ENCODE assay signal across 9 mouse cellular contexts in genomic region chrX:106080811-106081443, GRCm38 (mm10). TPM values are rescaled to one million over a fixed set of nuclear protein-coding genes. Genes with fewer than 3 reads are reported as not detected.
A peak's percentile ranks its signal among the peaks of the same experiment; 100 is the strongest.
DNase-seq lines count a peak whose midpoint lies in the region; ATAC-seq and TF ChIP-seq lines count a peak whose summit lies in the region.
"Had no signal": no experiment of that assay in that cellular context is flagged by ENCODE, and none has a peak within 500 bp of the region (broad histone marks: within the 10 kb centered on the region; RNA-seq: fewer than 3 reads in every experiment).

No protein-coding gene starts in this region.

- no peak for ATAC-seq in liver, embryonic 11.5 days (replicated peaks; ENCODE audit: low FRiP score)
- no peak; the same call in 1 of the 2 replicates for ATAC-seq in embryonic facial prominence, embryonic 14.5 days (ENCODE audit: low read depth)
- ATAC-seq in limb, embryonic 13.5 days (ENCODE audit: low FRiP score, low read depth): peak; percentile 59
- ATAC-seq in stomach, embryonic 15.5 days (ENCODE audit: insufficient read depth, low FRiP score, low read depth): peak; percentile 35; the same call in 1 of the 2 replicates
- ATAC-seq in hindbrain, embryonic 11.5 days (ENCODE audit: low FRiP score): no peak

- no peaks in the 10 kb centered on the region for H3K27me3 ChIP-seq in liver, adult 2 months (ENCODE audit: control insufficient read depth, insufficient read depth, low read length)
- no peaks in the 10 kb centered on the region for H3K27me3 ChIP-seq in liver, embryonic 11.5 days (replicated peaks; ENCODE audit: control insufficient read depth, insufficient read depth, low read length)
- H3K27me3 ChIP-seq in embryonic facial prominence, embryonic 14.5 days (replicated peaks; ENCODE audit: control insufficient read depth, insufficient read depth, low read length): no peaks in the 10 kb centered on the region
- no peaks in the 10 kb centered on the region for H3K27me3 ChIP-seq in limb, embryonic 13.5 days
- H3K27me3 ChIP-seq in stomach, embryonic 15.5 days (replicated peaks): no peaks in the 10 kb centered on the region
- no peaks in the 10 kb centered on the region for H3K27me3 ChIP-seq in hindbrain, embryonic 11.5 days (ENCODE audit: control insufficient read depth, insufficient read depth, low read length)

- H3K79me2 ChIP-seq in liver, adult 2 months (ENCODE audit: control insufficient read depth, insufficient read depth, low read length): no peaks in the 10 kb centered on the region; the same call in 1 of the 2 replicates

- H3K9me3 ChIP-seq in liver, embryonic 11.5 days (ENCODE audit: control insufficient read depth, low read length): no peaks in the 10 kb centered on the region
- 0 out of 2 replicates have a peak, but pooled peaks cover 4% of the 10 kb centered on the region for H3K9me3 ChIP-seq in embryonic facial prominence, embryonic 14.5 days (ENCODE audit: control insufficient read depth, low read length)
- H3K9me3 ChIP-seq in limb, embryonic 13.5 days: no peaks in the 10 kb centered on the region
- no peaks in the 10 kb centered on the region for H3K9me3 ChIP-seq in stomach, embryonic 15.5 days
- H3K9me3 ChIP-seq in hindbrain, embryonic 11.5 days (ENCODE audit: control insufficient read depth, low read length): no peaks in the 10 kb centered on the region

- peaks cover 4% of the 10 kb centered on the region; the same call in 1 of the 2 replicates for H3K4me1 ChIP-seq in liver, adult 2 months (ENCODE audit: control insufficient read depth, insufficient read depth, low read length)
- no peaks in the 10 kb centered on the region for H3K4me1 ChIP-seq in liver, embryonic 11.5 days (replicated peaks; ENCODE audit: control insufficient read depth, insufficient read depth, low read length)
- no peaks in the 10 kb centered on the region for H3K4me1 ChIP-seq in embryonic facial prominence, embryonic 14.5 days (ENCODE audit: control insufficient read depth, insufficient read depth, low read length)
- H3K4me1 ChIP-seq in limb, embryonic 13.5 days: no peaks in the 10 kb centered on the region
- H3K4me1 ChIP-seq in stomach, embryonic 15.5 days: no peaks in the 10 kb centered on the region
- H3K4me1 ChIP-seq in hindbrain, embryonic 11.5 days (replicated peaks; ENCODE audit: control insufficient read depth, insufficient read depth, low read length): no peaks in the 10 kb centered on the region

- H3K27ac ChIP-seq in liver, adult 2 months (replicated peaks; ENCODE audit: insufficient read depth, low read depth, low read length): no peak overlapping the region
- no peak overlapping the region for H3K27ac ChIP-seq in liver, embryonic 11.5 days (ENCODE audit: low read depth, low read length)
- no peak overlapping the region; the same call in 1 of the 2 replicates for H3K27ac ChIP-seq in embryonic facial prominence, embryonic 14.5 days (replicated peaks; ENCODE audit: low read depth, low read length)
- H3K27ac ChIP-seq in limb, embryonic 13.5 days: no peak overlapping the region; the same call in 1 of the 2 replicates
- H3K27ac ChIP-seq in stomach, embryonic 15.5 days: no peak overlapping the region; the same call in 1 of the 2 replicates
- no peak overlapping the region for H3K27ac ChIP-seq in hindbrain, embryonic 11.5 days (ENCODE audit: low read depth, low read length)

- peak; percentile 54 for DNase-seq in liver, adult 2 months (ENCODE audit: extremely low read depth, low read depth, low spot score)
- DNase-seq in liver, embryonic 11.5 days (ENCODE audit: low spot score): no peak
- peak; percentile 26 for DNase-seq in embryonic facial prominence, embryonic 14.5 days (ENCODE audit: low spot score)
- no peak for DNase-seq in hindbrain, embryonic 11.5 days (ENCODE audit: low spot score)
- DNase-seq in urinary bladder, postnatal 14 days (ENCODE audit: low spot score): no peak
- DNase-seq: cerebellum, postnatal 14 days; spleen, adult 18-20 months had no signal

- H3K4me3 ChIP-seq in liver, adult 2 months (ENCODE audit: insufficient read depth, low read depth, low read length): no peak overlapping the region
- H3K4me3 ChIP-seq in liver, embryonic 11.5 days (ENCODE audit: low read depth, low read length): no peak overlapping the region
- no peak overlapping the region for H3K4me3 ChIP-seq in embryonic facial prominence, embryonic 14.5 days (ENCODE audit: low read depth, low read length)
- H3K4me3 ChIP-seq in limb, embryonic 13.5 days: no peak overlapping the region
- H3K4me3 ChIP-seq in stomach, embryonic 15.5 days (replicated peaks): no peak overlapping the region
- H3K4me3 ChIP-seq in hindbrain, embryonic 11.5 days (ENCODE audit: low read depth, low read length): no peak overlapping the region

- 25% methylated on average over 13 of the region's 13 CpGs for WGBS in liver, adult 2 months
- 64% methylated on average over 13 of the region's 13 CpGs for WGBS in liver, embryonic 11.5 days
- WGBS in embryonic facial prominence, embryonic 14.5 days: 47% methylated on average over 13 of the region's 13 CpGs
- 43% methylated on average over 13 of the region's 13 CpGs for WGBS in limb, embryonic 13.5 days
- 48% methylated on average over 13 of the region's 13 CpGs for WGBS in stomach, embryonic 15.5 days
- WGBS in hindbrain, embryonic 11.5 days: 56% methylated on average over 13 of the region's 13 CpGs

- no peak for TF ChIP-seq CTCF in liver, adult 2 months (IDR thresholded peaks at IDR 0.05; ENCODE audit: low read depth, low read length)

- H3K9ac ChIP-seq in liver, adult 2 months (ENCODE audit: low read depth, low read length): no peak overlapping the region
- H3K9ac ChIP-seq in liver, embryonic 11.5 days (ENCODE audit: low read depth, low read length): no peak overlapping the region
- H3K9ac ChIP-seq in embryonic facial prominence, embryonic 14.5 days (ENCODE audit: low read depth, low read length): no peak overlapping the region
- no peak overlapping the region for H3K9ac ChIP-seq in limb, embryonic 13.5 days
- no peak overlapping the region for H3K9ac ChIP-seq in stomach, embryonic 15.5 days
- H3K9ac ChIP-seq in hindbrain, embryonic 11.5 days (ENCODE audit: low read depth, low read length): no peak overlapping the region

- no peaks in the 10 kb centered on the region for H3K36me3 ChIP-seq in liver, adult 2 months (ENCODE audit: control insufficient read depth, insufficient read depth, low read length)
- H3K36me3 ChIP-seq in liver, embryonic 11.5 days (ENCODE audit: control insufficient read depth, insufficient read depth, low read length): no peaks in the 10 kb centered on the region
- peaks cover 4% of the 10 kb centered on the region; the same call in 1 of the 2 replicates for H3K36me3 ChIP-seq in embryonic facial prominence, embryonic 14.5 days (ENCODE audit: control insufficient read depth, insufficient read depth, low read length)
- H3K36me3 ChIP-seq in limb, embryonic 13.5 days: peaks cover 4% of the 10 kb centered on the region; the same call in 1 of the 2 replicates
- no peaks in the 10 kb centered on the region for H3K36me3 ChIP-seq in stomach, embryonic 15.5 days
- H3K36me3 ChIP-seq in hindbrain, embryonic 11.5 days (ENCODE audit: control insufficient read depth, insufficient read depth, low read length): no peaks in the 10 kb centered on the region

- TF ChIP-seq POLR2A in liver, adult 2 months (IDR thresholded peaks at IDR 0.05; ENCODE audit: extremely low read depth, insufficient read depth, low read length): no peak

- H3K4me2 ChIP-seq in liver, embryonic 11.5 days: no peak overlapping the region
- H3K4me2 ChIP-seq in embryonic facial prominence, embryonic 14.5 days (ENCODE audit: low read depth, low read length): no peak overlapping the region
- no peak overlapping the region for H3K4me2 ChIP-seq in limb, embryonic 13.5 days (replicated peaks)
- H3K4me2 ChIP-seq in stomach, embryonic 15.5 days: no peak overlapping the region
- no peak overlapping the region for H3K4me2 ChIP-seq in hindbrain, embryonic 11.5 days (replicated peaks; ENCODE audit: low read depth, low read length)

RNA-seq across cellular contexts. Expression of gene Atp7a, which starts 53.9 kb away (rescaled TPM):
- 5.7 and 6.0 TPM in 2 replicates for total RNA-seq in liver, adult 2 months (2014; rRNA removed)
- polyA plus RNA-seq in liver, adult 2 months (2012; rRNA removed): 0.65 and 0.94 TPM in 2 replicates
- polyA plus RNA-seq in liver, embryonic 11.5 days (2014; fragmentation: Nextera tagmentation; extraction: Ambion mirVana): 16.2 and 19.7 TPM in 2 replicates
- 28.4 and 32.1 TPM in 2 replicates for polyA plus RNA-seq in embryonic facial prominence, embryonic 14.5 days (2014; fragmentation: Nextera tagmentation; extraction: Ambion mirVana)
- 30.4 and 36.7 TPM in 2 replicates for polyA plus RNA-seq in limb, embryonic 13.5 days (2015; fragmentation: Nextera tagmentation; extraction: Ambion mirVana)
- polyA plus RNA-seq in stomach, embryonic 15.5 days (2015; fragmentation: Nextera tagmentation; extraction: Ambion mirVana): 22.5 and 24.8 TPM in 2 replicates
- 25.3 and 28.0 TPM in 2 replicates for polyA plus RNA-seq in hindbrain, embryonic 11.5 days (2014; fragmentation: Nextera tagmentation; extraction: Ambion mirVana)

Comparison
In these comparisons a context has a peak if more than half of its experiments do, and no peak if none do; other contexts are left out.
1. DNase-seq: peak in liver, adult 2 months (single experiment) and embryonic facial prominence, embryonic 14.5 days (single experiment); none in liver, embryonic 11.5 days (single experiment), hindbrain, embryonic 11.5 days (single experiment) and urinary bladder, postnatal 14 days (single experiment).
2. ATAC-seq: peak in limb, embryonic 13.5 days (single experiment) and stomach, embryonic 15.5 days (single experiment); none in liver, embryonic 11.5 days (single experiment), embryonic facial prominence, embryonic 14.5 days (single experiment) and hindbrain, embryonic 11.5 days (single experiment).